Mouse (Mus musculus) left cerebral cortex, postnatal 25 days (tissue): ENCODE measurements around the gene Ccdc13. TPM values are rescaled to one million over a fixed set of nuclear protein-coding genes. Genes with fewer than 3 reads are reported as not detected.

Experiments
- DNase-seq, 2 experiments: peaks; one replicate each; pipeline ENCODE4 v3.0.0; 2022; ENCODE audit warnings: low spot score in 2 of 2, mixed read lengths in 1 of 2
- intact Hi-C: fragments of 180-260 bp; cut with DNase I; formaldehyde crosslinking; loops from one replicate; pipeline ENCODE4 v1.15.1; 2025
- total RNA-seq, 2 experiments: library from RNA; stranded (reverse); gene quantifications; 2 replicates each; pipeline ENCODE4 v1.2.3; 2021

Ccdc13 gene
- 1 to 10 TPM; 5.2 to 6.9 TPM for total RNA-seq

GRCm38 (mm10) chr9:121838829-121839621 lies at the start of gene Ccdc13:
Gene Ccdc13 (minus strand): TSS chr9:121839461.
- intact Hi-C loops: no loop called here
- DNase-seq: peak; percentile 89

- no peak for DNase-seq
- intact Hi-C loops: no loop called here
Measured at GRCm38 (mm10) chr9:121882015-121882457, 42.8 kb upstream of the Ccdc13 start.

- peak in 1 of 2 experiments; percentile 70 for DNase-seq
- intact Hi-C loops: loop anchor here (2.0 kb wide), 2 partner anchors 48 to 104 kb away; no protein-coding TSS in a partner anchor
Measured at GRCm38 (mm10) chr9:121881301-121881700, 42.0 kb upstream of the Ccdc13 start.

GRCm38 (mm10) chr9:121880840-121881239 lies 41.6 kb upstream of the Ccdc13 start:
- intact Hi-C loops: loop anchor here (2.0 kb wide), 2 partner anchors 48 to 104 kb away; no protein-coding TSS in a partner anchor
- DNase-seq: peak; percentile 56 to 74

- intact Hi-C loops: loop anchor here (5.0 kb wide), 1 partner anchor 45 kb away; no protein-coding TSS in a partner anchor
- peak; percentile 72 to 85 for DNase-seq
Measured at GRCm38 (mm10) chr9:121877052-121877740, 37.9 kb upstream of the Ccdc13 start.

- intact Hi-C loops: no loop called here
- DNase-seq: no peak
Measured at GRCm38 (mm10) chr9:121873578-121873977, 34.3 kb upstream of the Ccdc13 start.

- intact Hi-C loops: no loop called here
- no peak for DNase-seq
Measured at GRCm38 (mm10) chr9:121872062-121872683, 32.9 kb upstream of the Ccdc13 start.

- intact Hi-C loops: no loop called here
- DNase-seq: no peak
Measured at GRCm38 (mm10) chr9:121869973-121870515, 30.8 kb upstream of the Ccdc13 start.

GRCm38 (mm10) chr9:121869432-121869831 lies 30.2 kb upstream of the Ccdc13 start:
- intact Hi-C loops: no loop called here
- no peak for DNase-seq

- intact Hi-C loops: no loop called here
- DNase-seq: no peak
Measured at GRCm38 (mm10) chr9:121868236-121868635, 29.0 kb upstream of the Ccdc13 start.

GRCm38 (mm10) chr9:121867632-121868031 lies 28.4 kb upstream of the Ccdc13 start:
- DNase-seq: no peak
- intact Hi-C loops: no loop called here

- intact Hi-C loops: no loop called here
- DNase-seq: no peak
Measured at GRCm38 (mm10) chr9:121865425-121866008, 26.3 kb upstream of the Ccdc13 start.

GRCm38 (mm10) chr9:121864837-121865236 lies 25.6 kb upstream of the Ccdc13 start:
- no peak for DNase-seq
- intact Hi-C loops: no loop called here

- intact Hi-C loops: no loop called here
Measured at GRCm38 (mm10) chr9:121860921-121861320, 21.7 kb upstream of the Ccdc13 start.

GRCm38 (mm10) chr9:121859345-121859744 lies 20.1 kb upstream of the Ccdc13 start:
- DNase-seq: no peak
- intact Hi-C loops: no loop called here

More at GRCm38 (mm10) chr9:121860921-121861320, 21.7 kb upstream of the Ccdc13 start:
- DNase-seq: no peak

- intact Hi-C loops: no loop called here
Measured at GRCm38 (mm10) chr9:121858153-121858488, 18.9 kb upstream of the Ccdc13 start, which contains the start of gene Higd1a. Gene Higd1a (minus strand): TSS chr9:121858362.

GRCm38 (mm10) chr9:121857474-121858152 lies 18.4 kb upstream of the Ccdc13 start:
- intact Hi-C loops: no loop called here

More at GRCm38 (mm10) chr9:121858153-121858488, 18.9 kb upstream of the Ccdc13 start, which contains the start of gene Higd1a:
- DNase-seq: no peak

GRCm38 (mm10) chr9:121856649-121857416 lies 17.6 kb upstream of the Ccdc13 start:
- no peak for DNase-seq
- intact Hi-C loops: no loop called here

More at GRCm38 (mm10) chr9:121857474-121858152, 18.4 kb upstream of the Ccdc13 start:
- peak; percentile 98 to 99 for DNase-seq
